Mouse (Mus musculus): ENCODE measurements at regions not wholly inside any gene's neighbourhood (a gene's known extent, or its start where the extent isn't known, plus 50 kb on each side); places are given as distances from the start of the nearest gene placed in this dataset.

DNA sequence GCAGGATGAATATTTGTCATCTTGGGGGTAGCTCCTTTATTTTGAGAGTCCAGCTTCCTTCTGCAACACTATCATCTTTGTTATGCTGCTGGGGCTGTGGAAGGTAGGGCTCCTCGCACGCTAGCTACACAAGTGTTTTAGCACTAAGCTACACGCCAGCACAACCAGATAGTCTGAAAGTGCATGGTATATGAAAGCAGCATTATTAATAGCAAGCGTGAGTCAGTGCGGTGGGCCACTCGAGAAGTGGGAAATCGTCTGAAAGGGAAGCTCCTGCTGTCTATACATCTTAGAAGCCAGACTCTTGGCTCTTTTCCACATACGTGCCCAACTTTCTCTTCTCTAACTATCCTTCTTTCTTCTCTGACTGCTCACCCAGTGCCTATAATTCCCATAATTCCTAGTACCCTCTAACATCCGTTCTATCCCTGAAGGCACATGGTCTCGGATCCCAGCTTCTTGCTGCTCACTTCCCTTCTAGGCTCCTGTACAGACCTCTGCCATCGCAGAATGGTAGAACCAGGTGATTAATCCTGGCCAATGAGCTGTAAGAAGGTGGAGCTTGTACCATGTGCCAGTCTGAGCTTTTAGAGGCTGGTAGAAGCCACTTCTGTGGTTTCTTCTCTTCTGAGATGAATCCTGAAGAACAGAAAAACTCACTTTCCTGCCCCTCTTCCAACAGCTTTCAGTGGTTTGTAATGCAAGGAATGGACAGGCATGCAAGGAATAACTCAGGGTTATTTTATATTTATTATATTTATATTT, 55.5 kb downstream of the E030025P04Rik start:
- no peak overlapping the region for H3K4me3 ChIP-seq (ENCODE audit: insufficient read depth in 1 of 2, low read depth in 1 of 2, low read length in 2 of 2, poor library complexity in 1 of 2, severe bottlenecking in 1 of 2)
- DNase-seq (ENCODE audit: low read depth, low spot score) = no peak
- H3K9me3 ChIP-seq (ENCODE audit: control insufficient read depth, insufficient read depth, low read depth, low read length) = no peaks in the 10 kb centered on the region
- no peak overlapping the region for H3K27ac ChIP-seq (ENCODE audit: insufficient read depth, low read depth, low read length, poor library complexity, severe bottlenecking)
- TF ChIP-seq MAFK (IDR thresholded peaks at IDR 0.05; ENCODE audit: insufficient read depth, low read depth, low read length) (no peak), ZNF384 (IDR thresholded peaks at IDR 0.05; ENCODE audit: low read depth, low read length) (no peak), CHD2 (IDR thresholded peaks at IDR 0.05; ENCODE audit: low read depth, low read length) (no peak), HCFC1 (IDR thresholded peaks at IDR 0.05; ENCODE audit: borderline replicate concordance, insufficient read depth, low read length) (no peak), ZC3H11A (IDR thresholded peaks at IDR 0.05; ENCODE audit: borderline replicate concordance, low read depth, low read length) (no peak)
- H3K36me3 ChIP-seq (ENCODE audit: control insufficient read depth, insufficient read depth, low read length, poor library complexity, severe bottlenecking) = no peaks in the 10 kb centered on the region
- H3K4me1 ChIP-seq (ENCODE audit: control insufficient read depth in 2 of 2, insufficient read depth in 2 of 2, low read length in 2 of 2, poor library complexity in 1 of 2) = no peaks in the 10 kb centered on the region
- no peak overlapping the region for H3K9ac ChIP-seq (ENCODE audit: insufficient read depth, low read depth, low read length, poor library complexity, severe bottlenecking)
- in situ Hi-C loops (cut with MboI; ENCODE audit: low sequenced_read_pairs in 2 of 2, unreplicated experiment in 2 of 2) = no loop called here

DNA sequence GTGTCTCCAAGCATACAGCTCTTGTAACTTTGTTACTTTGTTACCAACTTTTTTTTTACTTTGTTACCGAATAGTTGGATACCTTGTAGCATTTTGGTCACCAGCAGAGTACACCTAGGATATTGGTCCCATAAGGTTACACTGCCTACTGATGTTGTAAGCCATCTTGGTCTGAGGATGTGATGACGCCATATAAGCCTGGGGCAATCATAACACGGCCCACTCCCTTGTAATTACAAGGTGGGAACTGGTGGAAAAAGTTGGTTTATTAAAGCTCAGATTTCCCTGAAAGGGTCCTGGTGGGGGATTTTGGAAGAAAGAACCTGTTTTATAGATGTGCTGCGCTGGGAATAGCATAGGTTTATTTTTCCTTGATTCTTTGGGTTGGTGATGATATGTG, 62.2 kb downstream of the E030025P04Rik start:
- no peak overlapping the region for H3K4me3 ChIP-seq (ENCODE audit: insufficient read depth in 1 of 2, low read depth in 1 of 2, low read length in 2 of 2, poor library complexity in 1 of 2, severe bottlenecking in 1 of 2)
- no peak for DNase-seq (ENCODE audit: low read depth, low spot score)
- no peaks in the 10 kb centered on the region for H3K4me1 ChIP-seq (ENCODE audit: control insufficient read depth in 2 of 2, insufficient read depth in 2 of 2, low read length in 2 of 2, poor library complexity in 1 of 2)
- in situ Hi-C loops (cut with MboI; ENCODE audit: low sequenced_read_pairs in 2 of 2, unreplicated experiment in 2 of 2) = no loop called here
- H3K9me3 ChIP-seq (ENCODE audit: control insufficient read depth, insufficient read depth, low read depth, low read length) = no peaks in the 10 kb centered on the region
- H3K9ac ChIP-seq (ENCODE audit: insufficient read depth, low read depth, low read length, poor library complexity, severe bottlenecking) = no peak overlapping the region
- H3K27ac ChIP-seq (ENCODE audit: insufficient read depth, low read depth, low read length, poor library complexity, severe bottlenecking) = no peak overlapping the region
- H3K36me3 ChIP-seq (ENCODE audit: control insufficient read depth, insufficient read depth, low read length, poor library complexity, severe bottlenecking) = no peaks in the 10 kb centered on the region
- TF ChIP-seq CHD2 (IDR thresholded peaks at IDR 0.05; ENCODE audit: low read depth, low read length) (no peak), MAFK (IDR thresholded peaks at IDR 0.05; ENCODE audit: insufficient read depth, low read depth, low read length) (no peak), ZNF384 (IDR thresholded peaks at IDR 0.05; ENCODE audit: low read depth, low read length) (no peak), ZC3H11A (IDR thresholded peaks at IDR 0.05; ENCODE audit: borderline replicate concordance, low read depth, low read length) (no peak), HCFC1 (IDR thresholded peaks at IDR 0.05; ENCODE audit: borderline replicate concordance, insufficient read depth, low read length) (no peak)

DNA sequence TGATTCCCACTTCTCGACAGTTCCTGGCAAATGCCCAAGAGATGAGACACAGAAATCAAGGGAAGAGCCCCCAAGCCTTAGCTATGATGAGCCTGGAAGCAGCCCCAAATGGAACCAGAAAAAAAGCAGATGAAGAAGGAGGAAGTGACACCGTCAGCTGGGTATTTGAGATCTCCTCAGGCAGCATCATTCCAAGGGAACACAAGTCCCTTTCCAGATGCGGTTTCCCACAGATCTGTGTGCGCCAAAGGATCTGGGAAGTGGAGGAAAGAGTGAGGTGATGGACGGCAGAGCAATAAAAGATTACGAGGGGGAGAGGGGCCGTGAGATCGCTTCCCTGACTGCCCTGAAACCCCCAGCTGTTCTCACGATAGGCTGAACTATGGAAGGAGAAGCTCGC, 62.7 kb downstream of the E030025P04Rik start:
- DNase-seq (ENCODE audit: low read depth, low spot score) = no peak
- Histone ChIP-seq H3K4me3 (ENCODE audit: insufficient read depth in 1 of 2, low read depth in 1 of 2, low read length in 2 of 2, poor library complexity in 1 of 2, severe bottlenecking in 1 of 2) (no peak overlapping the region), H3K4me1 (ENCODE audit: control insufficient read depth in 2 of 2, insufficient read depth in 2 of 2, low read length in 2 of 2, poor library complexity in 1 of 2) (no peaks in the 10 kb centered on the region), H3K36me3 (ENCODE audit: control insufficient read depth, insufficient read depth, low read length, poor library complexity, severe bottlenecking) (no peaks in the 10 kb centered on the region), H3K9me3 (ENCODE audit: control insufficient read depth, insufficient read depth, low read depth, low read length) (no peaks in the 10 kb centered on the region), H3K9ac (ENCODE audit: insufficient read depth, low read depth, low read length, poor library complexity, severe bottlenecking) (no peak overlapping the region), H3K27ac (ENCODE audit: insufficient read depth, low read depth, low read length, poor library complexity, severe bottlenecking) (no peak overlapping the region)
- in situ Hi-C loops (cut with MboI; ENCODE audit: low sequenced_read_pairs in 2 of 2, unreplicated experiment in 2 of 2) = no loop called here
- no peak for TF ChIP-seq ZC3H11A (IDR thresholded peaks at IDR 0.05; ENCODE audit: borderline replicate concordance, low read depth, low read length)
- no peak for TF ChIP-seq MAFK (IDR thresholded peaks at IDR 0.05; ENCODE audit: insufficient read depth, low read depth, low read length)
- TF ChIP-seq HCFC1 (IDR thresholded peaks at IDR 0.05; ENCODE audit: borderline replicate concordance, insufficient read depth, low read length) = no peak
- no peak for TF ChIP-seq CHD2 (IDR thresholded peaks at IDR 0.05; ENCODE audit: low read depth, low read length)
- no peak for TF ChIP-seq ZNF384 (IDR thresholded peaks at IDR 0.05; ENCODE audit: low read depth, low read length)

DNA sequence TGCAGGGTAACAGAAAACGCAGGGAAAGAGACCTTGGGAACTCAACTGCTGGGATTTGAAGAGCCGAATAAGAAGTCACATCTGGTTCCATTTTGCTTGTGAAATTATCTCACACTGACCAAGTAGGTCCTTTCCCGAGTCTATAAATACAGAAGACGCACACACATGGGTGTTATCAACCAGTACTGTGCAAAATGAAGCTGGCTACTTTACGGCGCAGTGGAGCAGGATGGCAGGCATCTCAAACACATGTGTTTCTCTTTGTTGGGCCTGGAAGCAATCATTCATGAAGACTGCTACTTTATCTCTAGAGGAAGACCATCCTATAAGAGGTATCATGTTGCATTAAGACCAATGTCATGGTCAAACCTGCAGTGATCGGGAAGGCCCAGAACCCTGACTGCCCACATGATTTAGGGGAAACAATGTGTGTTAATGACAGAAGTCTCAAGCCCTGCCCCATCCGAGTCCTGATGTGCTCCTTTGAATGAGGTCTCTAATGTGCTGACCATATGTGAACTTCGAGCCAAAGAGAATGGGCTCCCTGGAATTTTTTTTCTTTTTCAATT, 63.2 kb downstream of the E030025P04Rik start:
- Histone ChIP-seq H3K4me1 (ENCODE audit: control insufficient read depth in 2 of 2, insufficient read depth in 2 of 2, low read length in 2 of 2, poor library complexity in 1 of 2) (no peaks in the 10 kb centered on the region), H3K27ac (ENCODE audit: insufficient read depth, low read depth, low read length, poor library complexity, severe bottlenecking) (no peak overlapping the region), H3K4me3 (ENCODE audit: insufficient read depth in 1 of 2, low read depth in 1 of 2, low read length in 2 of 2, poor library complexity in 1 of 2, severe bottlenecking in 1 of 2) (no peak overlapping the region), H3K36me3 (ENCODE audit: control insufficient read depth, insufficient read depth, low read length, poor library complexity, severe bottlenecking) (no peaks in the 10 kb centered on the region), H3K9me3 (ENCODE audit: control insufficient read depth, insufficient read depth, low read depth, low read length) (no peaks in the 10 kb centered on the region), H3K9ac (ENCODE audit: insufficient read depth, low read depth, low read length, poor library complexity, severe bottlenecking) (no peak overlapping the region)
- TF ChIP-seq MAFK (IDR thresholded peaks at IDR 0.05; ENCODE audit: insufficient read depth, low read depth, low read length) (no peak), ZC3H11A (IDR thresholded peaks at IDR 0.05; ENCODE audit: borderline replicate concordance, low read depth, low read length) (no peak), ZNF384 (IDR thresholded peaks at IDR 0.05; ENCODE audit: low read depth, low read length) (no peak), HCFC1 (IDR thresholded peaks at IDR 0.05; ENCODE audit: borderline replicate concordance, insufficient read depth, low read length) (no peak), CHD2 (IDR thresholded peaks at IDR 0.05; ENCODE audit: low read depth, low read length) (no peak)
- DNase-seq (ENCODE audit: low read depth, low spot score) = no peak
- in situ Hi-C loops (cut with MboI; ENCODE audit: low sequenced_read_pairs in 2 of 2, unreplicated experiment in 2 of 2) = no loop called here

Measured in ES-E14 (cell line).